Mouse (Mus musculus): ENCODE data around the gene Sesn2.
"Not testable (repeated sequence)": the region's sequence is repeated elsewhere in the genome, so short reads cannot be mapped to it uniquely, and the experiment has no call there.

Gene Sesn2

DNA sequence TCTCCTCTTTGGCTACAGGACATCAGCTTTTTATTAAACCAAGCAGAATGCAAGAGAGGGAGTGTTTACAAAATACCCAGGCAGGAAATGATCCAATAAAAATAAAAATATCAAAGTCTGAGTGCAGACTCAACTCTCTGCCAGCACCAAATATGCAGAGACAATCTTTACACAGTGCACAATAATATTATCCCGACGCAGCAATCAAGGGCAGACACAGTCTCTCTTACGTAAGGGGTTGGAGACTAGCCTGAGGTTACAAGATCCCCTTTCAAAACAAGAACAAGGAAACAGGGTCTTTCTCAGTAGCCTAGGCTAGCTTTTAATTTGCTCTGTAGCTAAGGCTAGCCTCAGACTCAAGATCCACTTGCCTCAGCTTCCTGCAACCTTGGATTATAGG lies 21.8 kb downstream of the Sesn2 start:
- in situ Hi-C loops (cut with MboI; ENCODE audit: unreplicated experiment in 2 of 2), result no loop called here

DNA sequence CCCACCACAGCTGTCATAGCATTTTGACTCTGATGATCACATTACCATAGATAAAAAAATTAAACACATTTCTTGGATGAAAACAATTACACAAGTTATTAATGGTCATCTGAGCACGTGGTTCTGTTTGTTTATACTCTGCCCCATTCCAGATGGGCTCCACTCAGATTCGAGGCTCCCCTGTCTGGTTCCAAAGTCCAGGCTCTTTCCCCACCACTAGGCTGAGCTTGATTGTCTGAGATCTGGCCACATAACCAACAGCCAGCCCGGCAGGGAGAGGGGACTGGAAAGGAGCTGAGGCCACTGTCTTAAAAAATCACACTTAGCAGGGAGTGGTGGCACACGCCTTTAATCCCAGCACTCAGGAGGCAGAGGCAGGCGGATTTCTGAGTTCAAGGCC lies 25.5 kb downstream of the Sesn2 start:
- in situ Hi-C loops (cut with MboI; ENCODE audit: unreplicated experiment in 2 of 2), result no loop called here

DNA sequence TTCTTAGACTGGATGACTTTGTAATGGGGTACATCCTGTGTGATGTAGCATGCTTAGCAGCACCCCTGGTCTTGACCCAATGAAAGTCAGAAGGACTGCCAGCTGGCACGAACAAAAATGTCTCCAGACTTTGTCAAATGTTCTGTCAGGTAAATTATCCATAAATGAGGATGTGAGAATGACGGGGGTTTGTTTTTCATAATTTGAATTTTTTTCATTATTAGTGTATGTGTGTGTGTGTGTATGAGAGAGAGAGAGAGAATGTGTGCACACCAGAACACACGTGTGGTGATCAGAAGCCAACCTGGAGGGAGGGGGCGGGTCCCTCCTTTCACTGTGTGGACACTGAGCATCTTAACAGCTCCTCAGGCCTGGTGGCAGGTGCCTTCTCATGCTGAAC lies 26.1 kb downstream of the Sesn2 start:
- in situ Hi-C loops (cut with MboI; ENCODE audit: unreplicated experiment in 2 of 2), result no loop called here

DNA sequence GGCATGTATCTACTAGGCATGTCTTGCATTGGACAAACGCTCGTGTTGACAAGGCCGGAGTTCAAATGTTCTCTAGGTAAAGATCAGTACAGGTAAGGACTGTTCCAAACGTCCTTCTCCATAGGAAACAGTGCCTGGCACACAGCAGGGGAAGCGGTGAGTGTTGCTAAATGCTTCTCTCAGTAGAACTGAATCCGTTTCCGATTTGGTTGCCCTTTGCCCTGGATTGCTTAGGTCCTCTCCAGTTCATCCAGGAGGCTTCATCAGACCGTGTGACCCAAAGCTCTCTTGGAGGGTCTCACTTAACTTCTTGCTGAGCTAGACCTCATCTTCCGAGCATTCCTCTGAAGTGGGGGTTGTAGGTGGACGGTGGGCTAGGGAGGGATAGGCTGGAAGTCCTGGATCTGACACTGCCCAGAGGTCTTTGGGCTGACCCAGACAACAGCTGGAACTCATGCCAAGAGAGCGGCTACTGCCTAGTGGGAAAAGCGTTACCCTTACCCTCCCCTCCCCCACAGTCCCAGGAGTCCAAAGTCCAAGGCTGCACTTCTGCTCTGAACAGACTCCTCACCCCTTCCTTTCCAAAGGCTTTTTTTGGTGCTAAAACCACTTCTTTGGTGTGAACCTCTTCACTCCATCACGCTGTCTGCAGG lies 27.2 kb downstream of the Sesn2 start:
- in situ Hi-C loops (cut with MboI; ENCODE audit: unreplicated experiment in 2 of 2), result no loop called here

DNA sequence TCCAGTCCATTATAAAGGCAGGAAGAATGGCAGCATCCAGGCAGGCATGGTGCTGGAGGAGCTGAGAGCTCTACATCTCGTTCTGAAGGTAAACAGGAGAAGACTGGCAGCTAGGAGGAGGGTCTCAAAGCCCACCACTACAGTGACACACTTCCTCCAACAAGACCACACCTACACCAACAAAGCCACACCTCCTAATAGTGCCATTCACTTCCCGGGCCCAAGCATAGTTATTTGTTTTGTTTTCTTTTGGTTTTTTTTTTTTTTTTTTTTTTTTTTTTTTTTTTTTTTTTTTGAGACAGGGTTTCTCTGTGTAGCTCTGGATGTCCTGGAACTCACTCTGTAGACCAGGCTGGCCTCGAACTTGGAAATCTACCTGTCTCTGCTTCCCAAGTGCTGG lies 28.2 kb downstream of the Sesn2 start:
- in situ Hi-C loops (cut with MboI; ENCODE audit: unreplicated experiment in 2 of 2), result not testable (repeated sequence)

GRCm38 (mm10) chr4:132477833-132478232 lies 32.5 kb downstream of the Sesn2 start:
- in situ Hi-C loops (cut with MboI; ENCODE audit: unreplicated experiment in 2 of 2), result no loop called here

DNA sequence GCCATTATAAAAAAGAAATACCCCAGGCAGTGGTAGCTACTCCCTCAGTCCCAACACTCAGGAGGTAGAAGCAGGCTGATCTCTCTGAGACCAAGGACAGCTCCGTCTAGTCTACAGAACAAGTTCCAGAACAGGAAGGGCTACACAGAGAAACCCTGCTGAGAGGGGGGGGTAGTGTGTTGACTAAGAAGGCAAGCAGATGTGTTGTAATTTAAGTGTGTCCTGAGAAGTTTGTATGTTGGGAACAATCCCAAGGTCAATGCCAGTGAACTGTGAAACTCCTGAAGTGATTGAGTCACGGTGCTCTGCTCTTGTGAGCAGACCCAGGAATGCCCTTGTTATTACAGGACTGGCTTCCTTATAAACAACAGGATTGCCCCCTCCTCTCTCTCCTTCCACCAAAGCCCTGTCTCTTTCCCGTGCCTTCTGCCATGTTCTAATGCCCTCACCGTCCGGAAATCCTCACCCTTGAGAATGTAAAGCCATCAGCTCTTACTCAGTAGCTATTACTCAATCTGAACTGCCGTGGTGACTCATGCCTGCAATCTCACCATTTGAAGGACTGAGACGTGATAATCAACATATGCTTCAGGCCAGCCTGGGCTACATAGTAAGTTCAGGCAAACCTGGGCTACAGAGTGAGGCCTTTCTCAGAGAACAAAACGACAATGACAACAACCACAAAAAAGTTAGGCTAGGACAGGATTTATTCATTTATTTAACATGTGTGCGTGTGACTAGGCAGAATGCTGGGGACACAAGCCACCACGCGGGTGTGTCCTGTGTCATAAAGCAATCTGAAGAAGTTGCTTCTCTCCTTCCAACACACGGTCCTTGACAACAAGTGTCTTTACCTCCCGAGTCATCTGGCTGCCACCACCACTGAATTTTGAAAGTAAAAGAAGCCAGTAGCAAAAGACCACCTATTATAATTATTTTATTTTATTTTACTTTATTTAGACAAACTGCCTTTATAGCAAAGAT lies 34.1 kb downstream of the Sesn2 start:
- in situ Hi-C loops (cut with MboI; ENCODE audit: unreplicated experiment in 2 of 2), result no loop called here

- in situ Hi-C loops (cut with MboI; ENCODE audit: unreplicated experiment in 2 of 2), result no loop called here
These were observed 35.7 kb downstream of the Sesn2 start for GRCm38 (mm10) chr4:132474631-132475030.

DNA sequence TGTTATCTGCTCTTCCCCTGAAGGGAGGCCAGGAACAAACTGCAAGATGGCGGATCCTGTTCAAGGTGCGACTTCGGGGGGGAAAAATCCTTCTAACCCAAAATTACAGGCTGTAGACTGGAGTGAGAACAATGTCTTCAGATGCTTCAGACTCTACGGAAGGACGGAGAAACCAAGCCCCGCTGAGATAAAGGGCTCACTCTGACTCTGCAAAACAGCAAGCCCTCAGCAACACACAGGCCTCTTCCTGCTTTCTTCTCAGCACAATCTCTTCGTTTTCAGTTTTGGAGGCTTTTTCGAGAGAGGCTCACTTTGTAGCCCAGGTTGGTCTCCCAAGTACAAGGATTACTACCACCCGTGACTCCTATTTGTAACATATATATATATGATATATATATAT lies 36.9 kb downstream of the Sesn2 start:
- in situ Hi-C loops (cut with MboI; ENCODE audit: unreplicated experiment in 2 of 2), result no loop called here

DNA sequence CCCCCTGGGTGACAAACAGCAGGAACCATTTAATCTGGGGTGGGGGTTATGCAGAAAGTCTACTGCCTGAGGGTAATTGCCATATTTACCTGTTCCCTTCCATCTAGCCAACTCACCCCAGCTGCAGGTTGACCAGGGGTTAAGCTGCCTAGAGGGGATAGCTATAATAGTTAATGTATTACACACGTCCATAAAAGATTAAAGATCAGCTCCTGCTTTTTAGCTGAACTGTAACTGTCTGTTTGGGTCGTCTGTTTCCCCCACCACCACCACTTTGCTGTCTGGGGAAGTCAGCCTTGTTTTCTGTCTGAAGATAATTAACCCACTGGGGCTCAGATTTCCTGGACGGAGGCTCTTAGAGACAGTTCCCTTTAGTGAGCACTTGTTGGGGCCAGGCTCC lies 40.4 kb downstream of the Sesn2 start:
- in situ Hi-C loops (cut with MboI; ENCODE audit: unreplicated experiment in 2 of 2), result no loop called here

DNA sequence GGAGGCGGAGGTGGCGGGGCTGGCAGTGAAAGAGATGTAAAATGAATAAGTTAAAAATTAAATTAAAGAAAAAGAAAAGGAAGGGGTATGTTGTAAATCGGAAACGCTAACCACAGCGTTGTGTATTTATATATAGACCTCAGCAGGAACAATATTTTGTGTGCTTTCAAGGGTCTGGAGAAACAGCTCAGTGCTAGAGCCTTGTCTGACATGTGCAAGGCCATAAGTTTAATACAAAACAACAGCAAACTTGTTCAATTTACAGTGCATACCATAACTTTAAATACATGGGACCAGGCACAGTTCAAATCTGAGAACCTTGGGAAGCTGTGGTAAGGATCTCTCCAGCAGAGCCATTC lies 46.1 kb downstream of the Sesn2 start:
- in situ Hi-C loops (cut with MboI; ENCODE audit: unreplicated experiment in 2 of 2), result loop anchor here in 1 of 2 experiments (5.0 kb wide), 1 partner anchor 48 kb away; the partner anchor contains the start of gene Sesn2

- in situ Hi-C loops (cut with MboI; ENCODE audit: unreplicated experiment in 2 of 2), result loop anchor here in 1 of 2 experiments (5.0 kb wide), 1 partner anchor 49 kb away; the partner anchor contains the start of gene Sesn2
These were observed 46.7 kb downstream of the Sesn2 start, which contains the start of gene Med18 for GRCm38 (mm10) chr4:132463430-132464254. Gene Med18 (minus strand): TSS chr4:132463921.

DNA sequence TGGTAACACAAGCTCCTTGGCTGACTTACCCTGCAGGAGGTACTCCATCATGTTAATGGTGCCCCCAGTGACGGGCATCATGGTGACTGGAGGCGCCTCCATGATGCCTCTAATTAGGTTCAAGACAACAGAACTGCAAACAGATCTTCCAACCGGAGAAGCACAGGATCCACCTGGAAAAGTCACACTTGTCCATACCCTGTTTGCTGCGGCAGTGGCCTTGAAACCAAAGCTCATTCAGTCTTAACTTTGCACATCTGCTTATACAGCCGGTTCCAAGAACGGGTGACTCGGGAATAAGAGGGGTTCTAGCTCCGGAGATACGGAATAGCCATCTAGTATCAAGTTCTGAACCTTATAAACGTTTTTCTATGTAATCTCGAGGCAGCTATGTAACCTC lies 47.5 kb downstream of the Sesn2 start:
- in situ Hi-C loops (cut with MboI; ENCODE audit: unreplicated experiment in 2 of 2), result loop anchor here in 1 of 2 experiments (5.0 kb wide), 1 partner anchor 49 kb away; the partner anchor contains the start of gene Sesn2

GRCm38 (mm10) chr4:132460225-132460624 lies 50.1 kb downstream of the Sesn2 start:
- in situ Hi-C loops (cut with MboI; ENCODE audit: unreplicated experiment in 2 of 2), result loop anchor here in 1 of 2 experiments (5.0 kb wide), 1 partner anchor 52 kb away; the partner anchor contains the start of gene Sesn2

- in situ Hi-C loops (cut with MboI; ENCODE audit: unreplicated experiment in 2 of 2), result no loop called here
These were observed 54.7 kb downstream of the Sesn2 start for GRCm38 (mm10) chr4:132455561-132455960.

- in situ Hi-C loops (cut with MboI; ENCODE audit: unreplicated experiment in 2 of 2), result no loop called here
These were observed 55.2 kb downstream of the Sesn2 start for GRCm38 (mm10) chr4:132455146-132455545.

DNA sequence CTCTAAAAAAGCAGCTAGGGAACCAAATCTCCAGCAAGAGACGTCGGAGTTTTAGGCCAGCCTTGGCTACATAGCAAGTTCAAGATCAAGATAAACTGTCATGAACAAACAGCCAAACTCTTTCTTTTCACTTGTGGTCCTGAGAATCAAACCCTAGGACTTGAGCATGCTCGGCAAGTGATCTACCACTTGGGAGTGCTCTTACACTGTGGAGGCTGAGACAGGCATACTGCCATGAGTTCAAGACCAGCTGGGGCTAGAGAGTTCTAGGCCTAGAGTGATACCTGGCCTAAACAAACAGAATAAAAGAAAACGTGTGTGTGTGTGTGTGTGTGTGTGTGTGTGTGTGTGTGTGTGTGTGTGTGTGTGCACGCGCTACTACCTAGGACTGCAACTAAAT lies 56.1 kb downstream of the Sesn2 start:
- in situ Hi-C loops (cut with MboI; ENCODE audit: unreplicated experiment in 2 of 2), result no loop called here

DNA sequence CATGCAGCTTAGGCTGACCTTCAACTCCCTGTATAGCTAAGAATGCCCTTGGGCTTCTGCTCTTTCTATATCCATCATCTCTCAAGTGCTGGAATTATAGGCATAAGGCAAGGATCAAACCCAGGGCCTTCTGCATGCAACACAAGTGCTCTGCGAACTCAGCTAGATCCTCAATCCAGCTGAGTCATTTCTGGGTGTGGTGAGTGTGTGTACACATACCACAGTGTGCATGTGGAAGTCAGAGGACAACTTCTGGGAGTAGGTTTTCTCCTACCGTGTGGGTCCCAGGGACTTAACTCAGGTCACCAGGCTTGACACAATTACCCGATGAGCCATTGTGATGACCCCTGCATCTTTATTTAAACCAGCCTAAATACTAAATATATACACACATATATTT lies 60.5 kb downstream of the Sesn2 start:
- in situ Hi-C loops (cut with MboI; ENCODE audit: unreplicated experiment in 2 of 2), result no loop called here

DNA sequence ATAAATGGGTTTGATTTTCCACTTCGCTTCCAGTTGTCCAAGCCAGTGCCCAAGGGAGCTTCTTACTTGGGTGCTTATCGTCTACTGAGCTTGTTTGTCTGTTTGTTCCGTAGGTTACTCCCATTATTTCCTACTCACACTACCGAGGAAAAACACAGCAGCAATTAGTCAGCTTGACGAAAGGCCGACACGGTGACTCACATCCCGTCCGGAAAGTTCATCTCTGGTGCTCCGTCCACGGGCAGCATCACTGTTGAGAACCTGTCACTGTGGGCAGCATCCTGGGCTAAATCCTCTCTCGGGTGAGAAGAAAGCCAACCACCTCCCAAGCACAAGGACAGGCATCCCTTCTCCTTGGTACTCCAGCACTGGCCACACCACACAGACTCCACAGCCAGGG lies 64.2 kb downstream of the Sesn2 start:
- in situ Hi-C loops (cut with MboI; ENCODE audit: unreplicated experiment in 2 of 2), result no loop called here

DNA sequence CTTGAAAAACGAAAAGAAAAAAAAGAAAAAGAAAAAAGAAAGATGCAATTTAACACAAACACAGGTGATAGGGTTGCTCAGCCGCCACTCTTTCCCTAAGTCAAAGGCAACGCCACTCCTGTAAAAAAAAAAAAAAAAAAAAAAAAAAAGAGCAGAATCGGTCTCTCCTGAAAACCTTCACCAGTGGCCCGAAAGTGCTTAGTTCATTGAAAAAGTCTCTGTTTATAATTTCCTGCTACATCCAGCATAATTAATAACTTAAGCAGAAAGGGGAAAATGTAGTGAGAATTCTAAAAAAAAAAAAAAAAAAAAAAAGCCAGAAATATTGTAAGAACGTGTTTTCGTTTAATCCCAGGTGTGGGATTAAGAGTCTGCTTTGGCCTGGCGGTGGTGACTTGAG lies 65.8 kb downstream of the Sesn2 start:
- in situ Hi-C loops (cut with MboI; ENCODE audit: unreplicated experiment in 2 of 2), result no loop called here

All from v-Abl transformed pro-B cells (cell line).